Mouse (Mus musculus): ENCODE data around the gene Slc41a1.
"Not testable (repeated sequence)": the region's sequence is repeated elsewhere in the genome, so short reads cannot be mapped to it uniquely, and the experiment has no call there.

The Slc41a1 gene

GRCm38 (mm10) chr1:131827207-131827786 lies at the start of gene Slc41a1:
TSS of gene Slc41a1 (plus strand) at chr1:131827493.
- in situ Hi-C loops (cut with MboI, MseI), result no loop called here

GRCm38 (mm10) chr1:131794591-131794990 lies 32.7 kb upstream of the Slc41a1 start:
- in situ Hi-C loops (cut with MboI, MseI), result no loop called here

- in situ Hi-C loops (cut with MboI, MseI), result no loop called here
These were observed 32.1 kb upstream of the Slc41a1 start for GRCm38 (mm10) chr1:131795171-131795570.

- in situ Hi-C loops (cut with MboI, MseI), result no loop called here
These were observed 29.9 kb upstream of the Slc41a1 start, which contains the start of gene Pm20d1 for GRCm38 (mm10) chr1:131797202-131797909. TSS of gene Pm20d1 (plus strand) at chr1:131797381.

- in situ Hi-C loops (cut with MboI, MseI), result no loop called here
These were observed 27.3 kb upstream of the Slc41a1 start for GRCm38 (mm10) chr1:131800001-131800400.

- in situ Hi-C loops (cut with MboI, MseI), result no loop called here
These were observed 26.2 kb upstream of the Slc41a1 start for GRCm38 (mm10) chr1:131801071-131801470.

GRCm38 (mm10) chr1:131802652-131803051 lies 24.6 kb upstream of the Slc41a1 start:
- in situ Hi-C loops (cut with MboI, MseI), result no loop called here

- in situ Hi-C loops (cut with MboI, MseI), result no loop called here
These were observed 23.1 kb upstream of the Slc41a1 start for GRCm38 (mm10) chr1:131804166-131804565.

GRCm38 (mm10) chr1:131808986-131809385 lies 18.3 kb upstream of the Slc41a1 start:
- in situ Hi-C loops (cut with MboI, MseI), result no loop called here

- in situ Hi-C loops (cut with MboI, MseI), result no loop called here
These were observed 17.6 kb upstream of the Slc41a1 start for GRCm38 (mm10) chr1:131809651-131810050.

GRCm38 (mm10) chr1:131811393-131811792 lies 15.9 kb upstream of the Slc41a1 start:
- in situ Hi-C loops (cut with MboI, MseI), result no loop called here

- in situ Hi-C loops (cut with MboI, MseI), result no loop called here
These were observed 15.3 kb upstream of the Slc41a1 start for GRCm38 (mm10) chr1:131812006-131812405.

GRCm38 (mm10) chr1:131812631-131813295 lies 14.5 kb upstream of the Slc41a1 start:
- in situ Hi-C loops (cut with MboI, MseI), result no loop called here

- in situ Hi-C loops (cut with MboI, MseI), result no loop called here
These were observed 13.6 kb upstream of the Slc41a1 start for GRCm38 (mm10) chr1:131813731-131814130.

GRCm38 (mm10) chr1:131814191-131814590 lies 13.1 kb upstream of the Slc41a1 start:
- in situ Hi-C loops (cut with MboI, MseI), result no loop called here

GRCm38 (mm10) chr1:131816886-131817285 lies 10.4 kb upstream of the Slc41a1 start:
- in situ Hi-C loops (cut with MboI, MseI), result no loop called here

GRCm38 (mm10) chr1:131820353-131820752 lies 6.9 kb upstream of the Slc41a1 start:
- in situ Hi-C loops (cut with MboI, MseI), result not testable (repeated sequence)

- in situ Hi-C loops (cut with MboI, MseI), result no loop called here
These were observed 6.4 kb upstream of the Slc41a1 start for GRCm38 (mm10) chr1:131820887-131821328.

GRCm38 (mm10) chr1:131822292-131822691 lies 5.0 kb upstream of the Slc41a1 start:
- in situ Hi-C loops (cut with MboI, MseI), result no loop called here

- in situ Hi-C loops (cut with MboI, MseI), result no loop called here
These were observed 4.3 kb upstream of the Slc41a1 start for GRCm38 (mm10) chr1:131822856-131823492.

GRCm38 (mm10) chr1:131823563-131823962 lies 3.7 kb upstream of the Slc41a1 start:
- in situ Hi-C loops (cut with MboI, MseI), result no loop called here

- in situ Hi-C loops (cut with MboI, MseI), result no loop called here
These were observed 2.6 kb upstream of the Slc41a1 start for GRCm38 (mm10) chr1:131824528-131825181.

Measured in T-helper 1 cell (primary cell).